Mouse (Mus musculus): ENCODE measurements at regions not wholly inside any gene's neighbourhood (a gene's known extent, or its start where the extent isn't known, plus 50 kb on each side); places are given as distances from the start of the nearest gene placed in this dataset.

- no peak overlapping the region for H3K9ac ChIP-seq (ENCODE audit: low read length)
- no peak for DNase-seq (ENCODE audit: low spot score)
- H3K27ac ChIP-seq (replicated peaks; ENCODE audit: low read depth, low read length): no peak overlapping the region
- no peaks in the 10 kb centered on the region for H3K4me1 ChIP-seq (ENCODE audit: control insufficient read depth, insufficient read depth, low read length)
- H3K4me2 ChIP-seq (ENCODE audit: low read depth, severe bottlenecking): no peak overlapping the region
- no peak overlapping the region for H3K4me3 ChIP-seq (ENCODE audit: low read depth, low read length)
- no peaks in the 10 kb centered on the region for H3K9me3 ChIP-seq (ENCODE audit: control insufficient read depth, low read length)
- H3K36me3 ChIP-seq (ENCODE audit: control insufficient read depth, insufficient read depth, low read length): no peaks in the 10 kb centered on the region
- no peaks in the 10 kb centered on the region for H3K27me3 ChIP-seq (ENCODE audit: control insufficient read depth, insufficient read depth, low read length)
- ATAC-seq (ENCODE audit: insufficient number of reproducible peaks, low FRiP score, low TSS enrichment, low read depth): no peak
- WGBS: 53% methylated on average over 6 of the region's 6 CpGs
These were observed 152.9 kb downstream of the Gm9733 start for GRCm38 (mm10) chr3:15179079-15179812.

DNA sequence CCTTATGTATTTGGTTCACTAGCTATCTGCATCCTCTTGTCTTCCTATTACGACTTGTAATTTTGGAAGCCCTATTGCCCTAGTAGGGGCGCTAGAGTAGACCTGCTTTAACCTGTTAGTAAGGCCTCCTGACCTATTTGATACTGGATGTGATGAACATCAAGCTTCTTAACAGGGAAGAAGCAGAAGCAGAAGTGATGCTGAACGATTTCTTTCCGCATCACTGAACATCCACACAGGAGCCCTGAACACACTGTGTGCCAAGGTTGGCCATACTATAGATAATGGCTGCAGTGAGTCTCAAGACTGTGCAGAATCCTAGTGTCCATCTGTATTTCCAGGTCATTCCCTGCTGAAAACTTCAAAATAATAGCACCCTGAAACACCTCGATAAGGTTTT, 151.0 kb downstream of the Gm9733 start:
- no peak overlapping the region for H3K9ac ChIP-seq (ENCODE audit: low read length)
- H3K36me3 ChIP-seq (ENCODE audit: control insufficient read depth, insufficient read depth, low read length): no peaks in the 10 kb centered on the region
- no peak for DNase-seq (ENCODE audit: low spot score)
- no peak overlapping the region for H3K4me3 ChIP-seq (ENCODE audit: low read depth, low read length)
- ATAC-seq (ENCODE audit: insufficient number of reproducible peaks, low FRiP score, low TSS enrichment, low read depth): no peak
- H3K4me1 ChIP-seq (ENCODE audit: control insufficient read depth, insufficient read depth, low read length): no peaks in the 10 kb centered on the region
- no peak overlapping the region for H3K4me2 ChIP-seq (ENCODE audit: low read depth, severe bottlenecking)
- 92% methylated on average over 5 of the region's 5 CpGs for WGBS
- H3K27ac ChIP-seq (replicated peaks; ENCODE audit: low read depth, low read length): no peak overlapping the region
- H3K27me3 ChIP-seq (ENCODE audit: control insufficient read depth, insufficient read depth, low read length): no peaks in the 10 kb centered on the region
- no peaks in the 10 kb centered on the region for H3K9me3 ChIP-seq (ENCODE audit: control insufficient read depth, low read length)

- H3K4me2 ChIP-seq (ENCODE audit: low read depth, severe bottlenecking): no peak overlapping the region
- no peak for ATAC-seq (ENCODE audit: insufficient number of reproducible peaks, low FRiP score, low TSS enrichment, low read depth)
- H3K4me3 ChIP-seq (ENCODE audit: low read depth, low read length): no peak overlapping the region
- no peaks in the 10 kb centered on the region for H3K9me3 ChIP-seq (ENCODE audit: control insufficient read depth, low read length)
- 92% methylated on average over 3 of the region's 3 CpGs for WGBS
- DNase-seq (ENCODE audit: low spot score): no peak
- no peaks in the 10 kb centered on the region for H3K4me1 ChIP-seq (ENCODE audit: control insufficient read depth, insufficient read depth, low read length)
- no peaks in the 10 kb centered on the region for H3K27me3 ChIP-seq (ENCODE audit: control insufficient read depth, insufficient read depth, low read length)
- no peak overlapping the region for H3K27ac ChIP-seq (replicated peaks; ENCODE audit: low read depth, low read length)
- no peaks in the 10 kb centered on the region for H3K36me3 ChIP-seq (ENCODE audit: control insufficient read depth, insufficient read depth, low read length)
- H3K9ac ChIP-seq (ENCODE audit: low read length): no peak overlapping the region
These were observed 145.4 kb downstream of the Gm9733 start for GRCm38 (mm10) chr3:15186731-15187130.

- ATAC-seq (ENCODE audit: insufficient number of reproducible peaks, low FRiP score, low TSS enrichment, low read depth) (peak; percentile 65; the same call in 1 of the 2 replicates), DNase-seq (ENCODE audit: low spot score) (peak; percentile 79)
- Histone ChIP-seq H3K36me3 (ENCODE audit: control insufficient read depth, insufficient read depth, low read length) (no peaks in the 10 kb centered on the region), H3K4me3 (ENCODE audit: low read depth, low read length) (no peak overlapping the region), H3K9me3 (ENCODE audit: control insufficient read depth, low read length) (no peaks in the 10 kb centered on the region), H3K9ac (ENCODE audit: low read length) (no peak overlapping the region), H3K27me3 (ENCODE audit: control insufficient read depth, insufficient read depth, low read length) (no peaks in the 10 kb centered on the region), H3K27ac (replicated peaks; ENCODE audit: low read depth, low read length) (no peak overlapping the region), H3K4me2 (ENCODE audit: low read depth, severe bottlenecking) (no peak overlapping the region), H3K4me1 (ENCODE audit: control insufficient read depth, insufficient read depth, low read length) (no peaks in the 10 kb centered on the region)
- WGBS: 14% methylated on average over 7 of the region's 7 CpGs
These were observed 137.7 kb downstream of the Gm9733 start for GRCm38 (mm10) chr3:15194362-15194761.

- no peak for DNase-seq (ENCODE audit: low spot score)
- H3K9ac ChIP-seq (ENCODE audit: low read length): no peak overlapping the region
These were observed 136.0 kb downstream of the Gm9733 start for GRCm38 (mm10) chr3:15196101-15196500.

GRCm38 (mm10) chr3:15198086-15198485, 134.0 kb downstream of the Gm9733 start:
- no peak for ATAC-seq (ENCODE audit: insufficient number of reproducible peaks, low FRiP score, low TSS enrichment, low read depth)
- H3K9me3 ChIP-seq (ENCODE audit: control insufficient read depth, low read length): no peaks in the 10 kb centered on the region
- no peak overlapping the region for H3K27ac ChIP-seq (replicated peaks; ENCODE audit: low read depth, low read length)
- no peaks in the 10 kb centered on the region for H3K36me3 ChIP-seq (ENCODE audit: control insufficient read depth, insufficient read depth, low read length)
- no peak overlapping the region for H3K9ac ChIP-seq (ENCODE audit: low read length)
- no peaks in the 10 kb centered on the region for H3K4me1 ChIP-seq (ENCODE audit: control insufficient read depth, insufficient read depth, low read length)
- H3K27me3 ChIP-seq (ENCODE audit: control insufficient read depth, insufficient read depth, low read length): no peaks in the 10 kb centered on the region
- 77% methylated on average over 3 of the region's 3 CpGs for WGBS
- H3K4me2 ChIP-seq (ENCODE audit: low read depth, severe bottlenecking): no peak overlapping the region
- no peak for DNase-seq (ENCODE audit: low spot score)
- no peak overlapping the region for H3K4me3 ChIP-seq (ENCODE audit: low read depth, low read length)

More at GRCm38 (mm10) chr3:15196101-15196500, 136.0 kb downstream of the Gm9733 start:
- no peaks in the 10 kb centered on the region for H3K27me3 ChIP-seq (ENCODE audit: control insufficient read depth, insufficient read depth, low read length)
- no peak overlapping the region for H3K27ac ChIP-seq (replicated peaks; ENCODE audit: low read depth, low read length)
- no peaks in the 10 kb centered on the region for H3K4me1 ChIP-seq (ENCODE audit: control insufficient read depth, insufficient read depth, low read length)
- H3K4me2 ChIP-seq (ENCODE audit: low read depth, severe bottlenecking): no peak overlapping the region
- H3K36me3 ChIP-seq (ENCODE audit: control insufficient read depth, insufficient read depth, low read length): no peaks in the 10 kb centered on the region
- ATAC-seq (ENCODE audit: insufficient number of reproducible peaks, low FRiP score, low TSS enrichment, low read depth): no peak
- H3K4me3 ChIP-seq (ENCODE audit: low read depth, low read length): no peak overlapping the region
- no peaks in the 10 kb centered on the region for H3K9me3 ChIP-seq (ENCODE audit: control insufficient read depth, low read length)
- 63% methylated on average over 1 of the region's 1 CpGs for WGBS

DNA sequence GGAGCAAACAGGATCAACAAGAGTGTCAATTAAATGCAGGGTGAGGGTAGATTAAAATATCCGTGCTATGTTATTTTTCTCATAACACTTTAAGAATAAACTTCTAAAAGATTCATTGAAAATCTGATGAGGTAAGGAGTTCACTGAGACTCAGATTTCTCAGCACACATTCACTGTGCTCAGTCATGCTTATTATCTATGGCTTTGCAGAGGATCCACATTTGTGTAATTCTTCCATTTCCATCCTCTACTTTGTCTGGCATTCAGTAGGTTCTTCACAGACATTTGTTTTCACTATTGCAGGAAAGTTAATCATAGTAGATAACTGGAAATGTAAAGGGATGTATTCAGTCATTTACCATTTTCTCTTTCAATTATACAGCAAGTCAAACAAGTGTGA, 131.8 kb downstream of the Gm9733 start:
- no peak overlapping the region for H3K4me2 ChIP-seq (ENCODE audit: low read depth, severe bottlenecking)
- no peak overlapping the region for H3K4me3 ChIP-seq (ENCODE audit: low read depth, low read length)

DNA sequence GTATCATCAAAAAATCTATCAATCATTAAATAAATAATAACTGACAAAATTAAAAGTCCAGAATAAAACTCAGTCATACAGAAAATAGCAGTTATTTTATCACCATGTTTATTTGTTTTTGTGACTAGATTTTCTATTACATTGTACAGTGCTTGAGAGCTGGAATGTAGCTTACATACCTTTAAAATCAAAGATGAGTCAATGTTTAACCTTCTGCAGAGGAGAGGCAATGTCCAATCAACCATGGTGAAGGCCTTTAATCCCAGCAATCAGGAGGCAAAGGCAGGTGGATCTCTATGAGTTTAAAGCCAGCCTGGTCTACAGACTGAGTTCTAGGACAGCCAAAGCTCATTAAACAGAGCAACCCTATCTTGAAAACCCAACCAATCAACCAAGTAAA, 131.1 kb downstream of the Gm9733 start:
- ATAC-seq (ENCODE audit: insufficient number of reproducible peaks, low FRiP score, low TSS enrichment, low read depth): no peak

More for the DNA sequence above, 131.8 kb downstream of the Gm9733 start:
- Histone ChIP-seq H3K9ac (ENCODE audit: low read length) (no peak overlapping the region), H3K9me3 (ENCODE audit: control insufficient read depth, low read length) (no peaks in the 10 kb centered on the region), H3K4me1 (ENCODE audit: control insufficient read depth, insufficient read depth, low read length) (no peaks in the 10 kb centered on the region), H3K27ac (replicated peaks; ENCODE audit: low read depth, low read length) (no peak overlapping the region), H3K27me3 (ENCODE audit: control insufficient read depth, insufficient read depth, low read length) (no peaks in the 10 kb centered on the region), H3K36me3 (ENCODE audit: control insufficient read depth, insufficient read depth, low read length) (no peaks in the 10 kb centered on the region)
- ATAC-seq (ENCODE audit: insufficient number of reproducible peaks, low FRiP score, low TSS enrichment, low read depth) (no peak), DNase-seq (ENCODE audit: low spot score) (no peak)
- 87% methylated on average over 1 of the region's 1 CpGs for WGBS

GRCm38 (mm10) chr3:15202760-15203159, 129.3 kb downstream of the Gm9733 start:
- ATAC-seq (ENCODE audit: insufficient number of reproducible peaks, low FRiP score, low TSS enrichment, low read depth) (no peak), DNase-seq (ENCODE audit: low spot score) (no peak)
- Histone ChIP-seq H3K27me3 (ENCODE audit: control insufficient read depth, insufficient read depth, low read length) (no peaks in the 10 kb centered on the region), H3K4me1 (ENCODE audit: control insufficient read depth, insufficient read depth, low read length) (no peaks in the 10 kb centered on the region), H3K9me3 (ENCODE audit: control insufficient read depth, low read length) (no peaks in the 10 kb centered on the region), H3K4me3 (ENCODE audit: low read depth, low read length) (no peak overlapping the region), H3K36me3 (ENCODE audit: control insufficient read depth, insufficient read depth, low read length) (no peaks in the 10 kb centered on the region), H3K27ac (replicated peaks; ENCODE audit: low read depth, low read length) (no peak overlapping the region), H3K9ac (ENCODE audit: low read length) (no peak overlapping the region), H3K4me2 (ENCODE audit: low read depth, severe bottlenecking) (no peak overlapping the region)
- 87% methylated on average over 7 of the region's 7 CpGs for WGBS

More for the DNA sequence above, 131.1 kb downstream of the Gm9733 start:
- Histone ChIP-seq H3K36me3 (ENCODE audit: control insufficient read depth, insufficient read depth, low read length) (no peaks in the 10 kb centered on the region), H3K4me1 (ENCODE audit: control insufficient read depth, insufficient read depth, low read length) (no peaks in the 10 kb centered on the region), H3K4me2 (ENCODE audit: low read depth, severe bottlenecking) (no peak overlapping the region), H3K4me3 (ENCODE audit: low read depth, low read length) (no peak overlapping the region), H3K27me3 (ENCODE audit: control insufficient read depth, insufficient read depth, low read length) (no peaks in the 10 kb centered on the region), H3K27ac (replicated peaks; ENCODE audit: low read depth, low read length) (no peak overlapping the region), H3K9me3 (ENCODE audit: control insufficient read depth, low read length) (no peaks in the 10 kb centered on the region), H3K9ac (ENCODE audit: low read length) (no peak overlapping the region)
- no peak for DNase-seq (ENCODE audit: low spot score)

Measured in limb, embryonic 11.5 days (tissue).